Mouse (Mus musculus) cerebral cortex, adult 2 months (tissue): Measurements from ENCODE around the gene Nfe2l3.

ENCODE experiments used
- WGBS: fragments of 180-500 bp; shearing (Covaris S2); methylation state at CpG from one replicate; pipeline ENCODE4 v1.1.7; 2018; 5-methylcytosine and 5-hydroxymethylcytosine counted together

The Nfe2l3 gene

GRCm38 (mm10) chr6:51442191-51442835, 9.8 kb downstream of the Nfe2l3 start:
- WGBS, result 80% methylated on average over 9 of the region's 9 CpGs

GRCm38 (mm10) chr6:51452927-51453503, 20.5 kb downstream of the Nfe2l3 start:
- 64% methylated on average over 7 of the region's 7 CpGs for WGBS

DNA sequence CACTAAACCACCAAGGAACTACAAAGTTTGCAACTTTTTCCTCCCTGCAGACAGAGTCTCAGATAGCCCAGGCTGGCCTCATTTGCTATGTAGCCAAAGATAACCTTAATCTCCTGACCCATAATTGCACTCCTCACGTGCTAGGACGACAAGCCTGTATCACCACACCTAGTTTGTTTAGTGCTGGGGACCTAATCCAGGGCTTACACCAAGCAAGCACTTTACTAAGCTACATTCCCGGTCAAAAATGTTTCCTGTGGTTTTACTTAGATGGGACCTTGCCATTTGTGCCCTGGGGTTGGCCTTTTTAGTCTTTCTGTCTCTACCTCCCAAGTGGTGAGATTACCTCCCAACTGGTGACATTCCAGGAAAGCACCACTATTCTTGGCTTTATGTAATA, 22.5 kb downstream of the Nfe2l3 start:
- 47% methylated on average over 3 of the region's 3 CpGs for WGBS

- 32% methylated on average over 1 of the region's 1 CpGs for WGBS
Measured at GRCm38 (mm10) chr6:51456198-51456597, 23.7 kb downstream of the Nfe2l3 start.

DNA sequence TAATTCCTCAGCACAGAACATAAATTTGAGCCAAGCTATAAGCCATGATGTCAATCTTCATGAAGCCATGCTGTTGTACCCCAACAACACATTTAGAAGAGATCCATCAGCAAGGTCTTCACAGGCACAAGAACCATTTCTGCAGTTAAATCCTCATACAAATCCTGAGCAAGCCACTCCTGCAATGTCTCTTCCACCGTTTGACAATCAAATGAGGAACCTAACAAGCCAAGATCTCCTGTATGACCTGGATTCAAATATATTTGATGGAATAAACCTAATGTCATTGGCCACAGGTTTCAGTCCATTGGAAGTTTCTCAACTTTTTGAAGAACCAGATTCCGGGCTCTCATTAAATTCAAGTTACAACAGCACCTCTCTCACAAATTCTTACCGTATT, 24.8 kb downstream of the Nfe2l3 start:
- WGBS, result 59% methylated on average over 3 of the region's 3 CpGs

GRCm38 (mm10) chr6:51457770-51458387, 25.4 kb downstream of the Nfe2l3 start:
- 75% methylated on average over 8 of the region's 8 CpGs for WGBS

DNA sequence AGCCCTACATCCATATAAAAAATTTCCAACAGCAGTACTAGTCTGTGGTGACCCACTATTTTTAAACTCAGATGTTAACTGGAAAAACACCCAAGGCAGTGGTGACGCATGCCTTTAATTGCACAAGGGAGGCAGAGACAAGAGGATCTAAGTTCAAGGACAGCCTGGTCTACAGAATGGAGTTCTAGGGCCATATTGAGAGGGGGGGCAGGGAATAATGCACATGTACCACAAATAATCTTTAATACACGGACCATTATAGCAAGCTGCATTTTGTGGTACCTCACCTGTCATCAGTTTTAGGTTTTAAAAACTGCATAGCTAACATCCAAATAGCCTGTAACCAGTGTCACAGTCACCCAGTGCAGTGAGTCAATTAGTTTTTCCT, 26.4 kb downstream of the Nfe2l3 start:
- WGBS, result 51% methylated on average over 2 of the region's 2 CpGs

- WGBS, result 42% methylated on average over 5 of the region's 5 CpGs
Measured at GRCm38 (mm10) chr6:51459313-51460020, 27.0 kb downstream of the Nfe2l3 start.

DNA sequence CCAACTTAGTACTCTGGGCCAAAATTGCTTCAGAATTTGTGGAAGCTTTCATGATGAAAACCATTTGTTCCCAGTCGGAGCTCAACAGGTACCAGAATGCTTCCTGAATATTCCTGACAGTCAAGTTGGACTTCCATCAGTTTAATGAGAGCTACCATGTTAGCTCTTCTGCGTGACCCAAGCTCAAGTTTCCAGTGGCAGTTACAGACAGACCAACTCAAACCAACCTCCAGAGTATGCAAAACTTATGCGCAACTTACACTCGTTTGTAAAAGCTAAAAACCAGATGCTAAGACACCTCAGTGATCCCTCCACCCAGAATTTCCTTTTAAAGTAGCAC, 27.5 kb downstream of the Nfe2l3 start:
- 67% methylated on average over 4 of the region's 4 CpGs for WGBS

DNA sequence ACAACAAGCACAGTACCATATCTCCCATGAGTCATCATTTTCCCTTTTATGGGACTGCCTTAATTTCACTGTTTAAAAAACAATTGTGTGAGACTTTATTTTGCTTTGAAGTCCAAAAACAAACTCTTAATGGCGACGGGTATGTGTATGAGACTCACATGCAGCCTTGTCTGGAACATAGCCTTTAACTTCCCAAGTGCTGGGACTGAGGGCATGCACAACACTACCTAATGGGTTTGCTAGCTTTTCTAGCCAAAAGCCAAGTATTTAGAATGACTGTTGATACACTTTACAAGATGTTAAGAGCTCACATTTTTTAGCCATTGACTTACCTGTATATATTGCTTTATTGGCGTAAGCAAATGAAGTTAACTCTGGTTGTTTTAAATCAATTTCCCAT, 27.9 kb downstream of the Nfe2l3 start:
- 61% methylated on average over 3 of the region's 3 CpGs for WGBS

- 2% methylated on average over 2 of the region's 2 CpGs for WGBS
Measured at GRCm38 (mm10) chr6:51467649-51468048, 35.2 kb downstream of the Nfe2l3 start.

DNA sequence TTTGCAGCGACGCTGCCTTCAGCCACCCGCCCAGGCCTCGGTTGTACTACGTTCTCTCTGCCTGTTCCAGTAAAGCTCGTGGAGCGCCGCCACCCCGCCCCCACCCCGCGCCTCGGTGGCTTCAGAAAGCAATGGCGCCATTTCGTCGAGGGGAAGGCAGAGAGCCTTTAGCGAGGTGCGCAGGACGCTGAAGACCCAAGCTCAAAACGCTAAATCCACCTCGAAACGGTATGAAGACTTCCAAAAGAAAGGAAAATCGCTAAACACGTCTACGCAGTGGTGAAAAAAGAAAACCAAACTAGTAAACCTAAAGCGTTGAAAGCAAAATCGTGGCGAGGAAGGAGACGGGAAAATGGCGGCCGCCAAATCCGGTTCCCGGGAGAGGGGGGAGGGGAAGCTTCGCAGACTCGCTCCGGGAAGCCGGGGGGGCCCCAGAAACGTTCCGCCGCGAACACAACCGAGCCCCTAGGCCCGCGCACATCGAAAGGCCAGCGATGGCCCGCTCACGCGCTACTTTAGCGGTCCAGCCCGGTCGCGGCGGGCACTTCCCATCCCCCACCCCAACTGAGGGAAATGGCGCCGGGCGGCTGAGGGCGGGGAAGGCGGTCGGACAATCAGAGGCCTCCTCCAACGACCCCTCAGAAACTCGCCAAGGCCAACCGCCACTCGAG, 36.6 kb downstream of the Nfe2l3 start:
- WGBS, result under 1% methylated on average over 63 of the region's 63 CpGs

- under 1% methylated on average over 63 of the region's 63 CpGs for WGBS
Measured at GRCm38 (mm10) chr6:51469715-51470310, 37.3 kb downstream of the Nfe2l3 start, which contains the start of gene Hnrnpa2b1. Hnrnpa2b1 (minus strand) TSS chr6:51469894.

- under 1% methylated on average over 99 of the region's 99 CpGs for WGBS
Measured at GRCm38 (mm10) chr6:51470311-51471178, 38.1 kb downstream of the Nfe2l3 start, which contains the start of gene Cbx3. Cbx3 (plus strand) TSS chr6:51470360.

- under 1% methylated on average over 10 of the region's 10 CpGs for WGBS
Measured at GRCm38 (mm10) chr6:51471179-51471505, 38.7 kb downstream of the Nfe2l3 start.

DNA sequence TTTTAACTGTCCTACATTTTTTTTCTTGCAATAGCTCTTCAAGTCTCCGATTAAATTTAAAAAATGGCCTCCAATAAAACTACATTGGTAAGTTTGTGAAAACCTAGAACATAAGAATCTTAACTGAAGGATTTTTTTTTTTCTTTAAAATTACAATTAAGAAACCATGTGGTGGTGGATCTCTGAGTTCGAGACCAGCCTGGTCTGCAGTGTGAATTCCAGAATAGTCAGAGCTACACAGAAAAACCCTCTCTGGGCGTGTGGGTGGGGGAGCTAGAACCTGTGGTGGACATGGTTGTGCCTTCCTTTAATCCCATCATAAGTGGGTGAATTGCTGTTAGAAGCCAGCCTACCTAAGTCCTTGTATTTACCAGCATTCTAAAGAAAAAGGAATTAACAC, 39.3 kb downstream of the Nfe2l3 start:
- WGBS, result 22% methylated on average over 3 of the region's 3 CpGs

DNA sequence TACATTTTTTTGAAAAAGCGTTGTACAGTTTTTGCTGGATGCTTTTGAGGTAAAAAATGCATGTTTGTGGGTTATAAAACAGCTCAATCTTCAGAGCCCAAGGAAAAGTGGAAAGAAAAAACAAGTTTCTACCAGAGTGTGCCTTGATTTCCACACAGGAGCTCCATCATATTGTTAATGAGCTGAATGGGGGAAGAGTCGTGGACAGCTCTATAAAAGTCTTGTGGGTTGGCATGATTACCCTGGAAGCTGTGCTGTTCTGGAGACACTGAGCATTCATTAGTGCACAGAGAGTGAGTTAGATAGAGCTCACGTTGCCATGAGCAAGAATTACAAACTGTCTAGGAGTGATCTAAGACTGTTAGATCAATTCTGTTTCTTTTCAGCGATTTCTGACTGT, 39.7 kb downstream of the Nfe2l3 start:
- 28% methylated on average over 4 of the region's 4 CpGs for WGBS

DNA sequence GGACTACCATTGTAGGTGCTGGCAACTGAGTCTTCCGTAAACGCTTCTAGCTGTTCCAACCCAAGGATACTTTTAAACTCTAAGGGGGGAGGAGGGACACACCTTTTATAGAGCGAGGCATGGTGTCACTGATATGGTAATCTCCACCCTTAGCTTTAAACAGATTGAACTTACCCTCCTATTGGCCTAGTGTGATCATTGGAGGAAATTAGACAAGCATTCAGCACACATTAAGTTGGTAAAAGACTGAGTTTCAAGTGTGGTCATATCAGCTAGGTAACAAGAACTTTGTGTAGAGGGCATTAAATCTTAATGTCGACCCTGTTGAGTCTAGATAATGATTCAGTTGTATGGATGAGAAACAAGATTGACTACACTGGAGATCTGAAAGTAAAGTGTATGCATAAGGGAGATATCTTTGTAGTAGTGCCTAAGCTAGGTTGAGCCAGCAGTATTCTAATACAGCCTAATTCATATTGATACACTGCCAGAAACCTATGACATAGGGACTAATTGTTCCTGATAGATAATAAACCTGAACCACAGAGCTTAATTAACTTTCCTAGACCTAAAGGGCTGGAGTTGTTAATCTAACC, 46.8 kb downstream of the Nfe2l3 start:
- 94% methylated on average over 4 of the region's 4 CpGs for WGBS

DNA sequence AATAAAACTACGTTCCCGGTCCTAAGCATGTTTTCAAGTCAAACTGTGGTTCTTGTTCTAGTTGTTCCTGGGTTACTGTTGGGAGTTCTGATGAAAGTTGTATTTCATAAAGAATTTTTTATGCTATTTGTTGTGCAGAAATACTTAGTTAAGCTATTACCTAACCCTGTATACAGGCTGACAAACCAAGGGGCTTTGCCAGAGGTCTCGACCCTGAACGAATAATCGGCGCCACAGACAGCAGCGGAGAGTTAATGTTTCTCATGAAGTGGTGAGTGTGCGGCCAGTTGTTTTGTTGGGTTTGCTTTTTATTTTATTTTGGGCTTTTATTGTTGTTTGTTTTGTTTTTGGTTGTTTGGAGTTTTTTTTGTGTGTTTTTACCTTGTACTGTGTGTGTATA, 49.1 kb downstream of the Nfe2l3 start:
- WGBS, result 87% methylated on average over 8 of the region's 8 CpGs

- WGBS, result 90% methylated on average over 3 of the region's 3 CpGs
Measured at GRCm38 (mm10) chr6:51483861-51484260, 51.4 kb downstream of the Nfe2l3 start.
